Mouse (Mus musculus) stomach, embryonic 16.5 days (tissue): Measurements from ENCODE around the gene Ndufb4. TPM values are rescaled to one million over a fixed set of nuclear protein-coding genes. Genes with fewer than 3 reads are reported as not detected.

Source experiments
- ATAC-seq: fragments of 200-750 bp; cut with Nextera tagmentation; 2 replicates; pipeline ENCODE4 v1.8.0; 2017; ENCODE audit warnings: moderate number of reproducible peaks, moderate TSS enrichment; ENCODE audit not compliant: insufficient read depth, low FRiP score
- H3K27ac ChIP-seq: fragments of 300-500 bp; sonication (generic); 2 replicates; pipeline ENCODE4 v1.5.1; 2014; ENCODE audit warnings: low read length
- H3K27me3 ChIP-seq: fragments of 300-500 bp; sonication (generic); 2 replicates; pipeline ENCODE4 v1.6.1; 2014; ENCODE audit warnings: low read length, control low read depth, mixed read lengths; ENCODE audit not compliant: control insufficient read depth, insufficient read depth
- H3K36me3 ChIP-seq: fragments of 300-500 bp; sonication (generic); 2 replicates; pipeline ENCODE4 v1.6.1; 2014; ENCODE audit warnings: low read length; ENCODE audit not compliant: control insufficient read depth, insufficient read depth
- H3K4me1 ChIP-seq: fragments of 300-500 bp; sonication (generic); 2 replicates; pipeline ENCODE4 v1.6.1; 2014; ENCODE audit warnings: low read length, control low read depth, mixed read lengths; ENCODE audit not compliant: control insufficient read depth, insufficient read depth
- H3K4me2 ChIP-seq: fragments of 300-500 bp; sonication (generic); 2 replicates; pipeline ENCODE4 v1.6.1; 2014; ENCODE audit warnings: low read depth, low read length, mixed read lengths
- H3K4me3 ChIP-seq: fragments of 300-500 bp; sonication (generic); replicated peaks from 2 replicates; pipeline ENCODE4 v1.5.1; 2014; ENCODE audit warnings: mild to moderate bottlenecking, low read length
- H3K9ac ChIP-seq: fragments of 300-500 bp; sonication (generic); 2 replicates; pipeline ENCODE4 v1.6.1; 2014; ENCODE audit warnings: low read length
- H3K9me3 ChIP-seq: fragments of 300-500 bp; sonication (generic); replicated peaks from 2 replicates; pipeline ENCODE4 v1.6.1; 2016; ENCODE audit warnings: low read length, control low read depth; ENCODE audit not compliant: control insufficient read depth
- WGBS: fragments of 180-500 bp; shearing (Covaris S2); extraction: QIAGEN DNeasy Blood & Tissue Kit; methylation state at CpG from one replicate; pipeline ENCODE4 v1.1.7; 2014; 5-methylcytosine and 5-hydroxymethylcytosine counted together
- polyA plus RNA-seq: library from polyadenylated mRNA; unstranded; fragments of >200 nt; fragmentation: Nextera tagmentation; extraction: Ambion mirVana; gene quantifications from 2 replicates; pipeline ENCODE4 v1.2.1, GENCODE M21; 2015

The Ndufb4 gene
- polyA plus RNA-seq, 1 experiment from 2014 or later = 64.0 TPM

GRCm38 (mm10) chr16:37682309-37682975 lies 28.2 kb upstream of the Ndufb4 start:
- ATAC-seq = peak; percentile 34; the same call in 1 of the 2 replicates
- no peak overlapping the region for H3K27ac ChIP-seq

GRCm38 (mm10) chr16:37680831-37681230 lies 26.6 kb upstream of the Ndufb4 start:
- H3K4me2 ChIP-seq = no peak overlapping the region
- no peak for ATAC-seq
- no peak overlapping the region for H3K27ac ChIP-seq
- H3K27me3 ChIP-seq = no peaks in the 10 kb centered on the region
- no peaks in the 10 kb centered on the region for H3K36me3 ChIP-seq
- no peak overlapping the region for H3K9ac ChIP-seq
- H3K4me1 ChIP-seq = peaks cover 18% of the 10 kb centered on the region
- no peak overlapping the region for H3K4me3 ChIP-seq
- 73% methylated on average over 8 of the region's 8 CpGs for WGBS
- no peaks in the 10 kb centered on the region for H3K9me3 ChIP-seq

More at GRCm38 (mm10) chr16:37682309-37682975, 28.2 kb upstream of the Ndufb4 start:
- 37% methylated on average over 7 of the region's 7 CpGs for WGBS
- Histone ChIP-seq H3K4me2 (peak overlapping the region; percentile 72; the same call in 1 of the 2 replicates), H3K36me3 (no peaks in the 10 kb centered on the region), H3K9ac (no peak overlapping the region), H3K9me3 (no peaks in the 10 kb centered on the region), H3K27me3 (no peaks in the 10 kb centered on the region), H3K4me3 (no peak overlapping the region), H3K4me1 (peaks cover 19% of the 10 kb centered on the region)

GRCm38 (mm10) chr16:37680216-37680615 lies 26.0 kb upstream of the Ndufb4 start:
- Histone ChIP-seq H3K36me3 (no peaks in the 10 kb centered on the region), H3K9me3 (no peaks in the 10 kb centered on the region), H3K9ac (no peak overlapping the region), H3K4me2 (no peak overlapping the region), H3K27me3 (no peaks in the 10 kb centered on the region), H3K4me1 (peaks cover 13% of the 10 kb centered on the region), H3K4me3 (no peak overlapping the region), H3K27ac (no peak overlapping the region)
- WGBS = 81% methylated on average over 2 of the region's 2 CpGs
- ATAC-seq = no peak

DNA sequence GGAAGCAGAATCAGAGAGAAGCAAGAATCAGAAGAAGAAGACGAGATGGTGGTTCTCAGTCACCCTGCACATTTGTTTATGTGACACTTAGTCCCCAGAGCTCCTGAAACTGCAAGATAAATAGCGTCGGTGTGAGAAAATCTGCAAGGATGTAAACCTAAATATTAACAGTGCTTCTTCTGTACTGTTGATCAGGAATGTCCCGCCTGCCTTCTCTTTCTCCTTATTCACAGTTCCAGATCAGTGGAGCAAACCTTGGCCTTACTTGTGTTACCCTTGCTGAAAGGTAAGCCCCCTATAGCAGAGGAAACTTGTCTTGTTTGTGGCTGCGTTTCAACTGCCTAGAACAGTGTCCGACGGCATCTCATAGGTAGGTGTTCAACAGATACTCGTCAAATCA lies 23.3 kb upstream of the Ndufb4 start:
- no peak overlapping the region for H3K27ac ChIP-seq
- WGBS = 81% methylated on average over 8 of the region's 8 CpGs
- no peaks in the 10 kb centered on the region for H3K27me3 ChIP-seq
- H3K4me2 ChIP-seq = no peak overlapping the region
- H3K4me3 ChIP-seq = no peak overlapping the region
- H3K4me1 ChIP-seq = no peaks in the 10 kb centered on the region
- 0 out of 2 replicates have a peak, but pooled peaks cover 3% of the 10 kb centered on the region for H3K9me3 ChIP-seq
- ATAC-seq = no peak
- no peak overlapping the region for H3K9ac ChIP-seq
- H3K36me3 ChIP-seq = no peaks in the 10 kb centered on the region

DNA sequence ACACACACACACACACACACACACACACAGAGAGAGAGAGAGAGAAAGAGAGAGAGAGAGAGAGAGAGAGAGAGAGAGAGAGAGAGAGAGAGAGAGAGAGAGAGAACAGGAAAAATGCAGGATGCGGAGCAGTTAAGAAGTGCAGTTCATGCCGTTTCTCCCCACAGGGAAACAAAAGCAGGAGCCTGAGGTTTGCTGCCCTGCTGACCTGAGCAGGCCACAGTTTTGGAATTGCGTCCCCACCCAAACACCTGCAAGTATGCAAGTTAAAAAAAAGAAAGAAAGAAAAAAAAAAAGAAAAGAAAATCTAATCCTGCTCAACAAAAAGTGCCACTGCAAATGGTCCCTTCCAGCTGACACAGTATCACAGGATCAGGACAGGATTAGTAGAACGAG lies 22.4 kb upstream of the Ndufb4 start:
- Histone ChIP-seq H3K27me3 (no peaks in the 10 kb centered on the region), H3K4me3 (no peak overlapping the region), H3K9me3 (0 out of 2 replicates have a peak, but pooled peaks cover 3% of the 10 kb centered on the region), H3K4me1 (no peaks in the 10 kb centered on the region), H3K9ac (no peak overlapping the region), H3K4me2 (no peak overlapping the region), H3K27ac (no peak overlapping the region), H3K36me3 (no peaks in the 10 kb centered on the region)
- 55% methylated on average over 4 of the region's 4 CpGs for WGBS
- no peak for ATAC-seq

DNA sequence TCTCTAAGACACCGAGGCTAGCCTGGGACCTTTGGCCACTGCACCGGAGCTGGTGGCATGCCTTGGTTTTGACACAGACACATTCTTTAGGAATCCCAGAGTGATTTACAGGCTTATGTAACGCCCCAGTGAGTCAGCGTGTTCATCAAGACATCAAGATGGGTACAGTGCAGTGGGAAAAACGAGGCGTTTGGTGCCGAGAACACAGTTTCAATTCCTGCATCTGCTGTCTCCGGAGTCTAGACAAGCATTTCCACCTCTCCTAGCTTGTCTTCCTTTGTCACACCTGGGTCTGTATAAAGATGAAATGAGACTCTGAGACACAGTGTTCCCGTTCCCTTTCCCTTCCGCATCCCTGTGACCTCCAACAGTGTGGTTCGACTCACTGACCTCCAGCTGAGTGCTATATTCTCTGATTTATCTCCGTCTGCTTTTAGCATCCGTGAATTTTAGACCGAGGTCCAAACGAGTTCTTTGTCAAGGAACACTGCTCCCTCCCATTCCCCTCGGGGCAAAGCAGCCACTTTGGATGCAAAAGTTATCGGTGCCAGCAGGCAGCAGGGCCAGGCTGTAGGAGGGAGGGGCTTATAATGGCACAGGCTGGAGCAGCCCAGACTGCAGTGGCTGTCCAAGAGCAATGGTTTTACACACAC lies 21.9 kb upstream of the Ndufb4 start:
- no peaks in the 10 kb centered on the region for H3K4me1 ChIP-seq
- 56% methylated on average over 17 of the region's 17 CpGs for WGBS
- H3K27me3 ChIP-seq = no peaks in the 10 kb centered on the region
- ATAC-seq = no peak
- H3K9ac ChIP-seq = no peak overlapping the region
- no peak overlapping the region for H3K27ac ChIP-seq
- no peak overlapping the region for H3K4me3 ChIP-seq
- no peaks in the 10 kb centered on the region for H3K36me3 ChIP-seq
- H3K9me3 ChIP-seq = 0 out of 2 replicates have a peak, but pooled peaks cover 3% of the 10 kb centered on the region
- no peak overlapping the region for H3K4me2 ChIP-seq

DNA sequence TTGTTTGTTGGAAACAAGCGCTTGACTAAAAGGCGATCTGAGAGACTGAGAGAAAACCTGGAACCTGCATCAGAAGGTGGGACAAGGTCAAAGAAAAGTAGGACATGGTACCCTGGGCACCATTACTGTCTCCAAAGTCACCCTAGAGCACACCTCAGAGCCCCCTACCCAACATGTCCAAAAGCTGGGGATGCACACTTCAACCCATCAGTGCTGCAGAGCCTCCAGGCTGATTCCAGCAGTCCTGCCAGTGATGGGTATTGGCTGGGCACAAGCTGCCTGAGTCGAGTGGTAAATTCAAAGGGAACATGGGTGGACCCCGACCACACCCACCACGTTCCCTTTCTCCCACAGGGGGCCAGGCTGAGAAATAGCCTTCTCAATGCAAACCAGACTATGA lies 21.1 kb upstream of the Ndufb4 start:
- Histone ChIP-seq H3K27ac (no peak overlapping the region), H3K4me3 (no peak overlapping the region), H3K9me3 (0 out of 2 replicates have a peak, but pooled peaks cover 3% of the 10 kb centered on the region), H3K4me2 (no peak overlapping the region), H3K9ac (no peak overlapping the region), H3K27me3 (no peaks in the 10 kb centered on the region), H3K4me1 (no peaks in the 10 kb centered on the region), H3K36me3 (no peaks in the 10 kb centered on the region)
- ATAC-seq = no peak
- 83% methylated on average over 5 of the region's 5 CpGs for WGBS

GRCm38 (mm10) chr16:37670666-37671283 lies 16.5 kb upstream of the Ndufb4 start:
- Histone ChIP-seq H3K9ac (no peak overlapping the region), H3K36me3 (no peaks in the 10 kb centered on the region), H3K4me3 (no peak overlapping the region), H3K4me1 (no peaks in the 10 kb centered on the region), H3K9me3 (0 out of 2 replicates have a peak, but pooled peaks cover 3% of the 10 kb centered on the region), H3K4me2 (no peak overlapping the region), H3K27me3 (no peaks in the 10 kb centered on the region), H3K27ac (no peak overlapping the region)
- WGBS = 28% methylated on average over 4 of the region's 4 CpGs
- ATAC-seq = no peak

- Histone ChIP-seq H3K4me3 (no peak overlapping the region), H3K27me3 (no peaks in the 10 kb centered on the region), H3K9me3 (no peaks in the 10 kb centered on the region), H3K27ac (no peak overlapping the region), H3K9ac (no peak overlapping the region), H3K36me3 (no peaks in the 10 kb centered on the region), H3K4me1 (no peaks in the 10 kb centered on the region), H3K4me2 (no peak overlapping the region)
- 57% methylated on average over 5 of the region's 5 CpGs for WGBS
- no peak for ATAC-seq
These were observed 11.2 kb upstream of the Ndufb4 start for GRCm38 (mm10) chr16:37665394-37665935.
